In genomic region chr5:122636308-122636707, GRCm38 (mm10) we compare ENCODE assay signal across 19 mouse cellular contexts. TPM values are rescaled to one million over a fixed set of nuclear protein-coding genes. Genes with fewer than 3 reads are reported as not detected.
DNase-seq lines count a peak whose midpoint lies in the region; ATAC-seq and TF ChIP-seq lines count a peak whose summit lies in the region.
"Had no signal": no experiment of that assay in that cellular context is flagged by ENCODE, and none has a peak within 500 bp of the region (broad histone marks: within the 10 kb centered on the region; RNA-seq: fewer than 3 reads in every experiment).

No protein-coding gene starts in this region.

- no peak for TF ChIP-seq POLR2A in CH12.LX (IDR thresholded peaks at IDR 0.05; ENCODE audit: low read depth, low read length)

- TF ChIP-seq RAD21 in CH12.LX (IDR thresholded peaks at IDR 0.05; ENCODE audit: low read depth, low read length): no peak

- ATAC-seq in kidney, embryonic 16.5 days (ENCODE audit: low FRiP score, low TSS enrichment): 0 out of 2 replicates have a peak, but pooled peaks have one; percentile 61
- ATAC-seq: forebrain, embryonic 13.5 days; inflammation-experienced regulatory T-cells, adult 6 months had no signal

- in situ Hi-C loops in CH12.LX (cut with MboI; ENCODE audit: low pct_ligation_motif_present, low pct_unique_long_range_greater_than_20kb, low sequenced_read_pairs): loop anchor here (25.0 kb wide), 1 partner anchor 499 kb away; the partner anchor contains the start of gene Ccdc63

- WGBS in kidney, embryonic 16.5 days: 53% methylated on average over 9 of the region's 9 CpGs

- H3K36me3 ChIP-seq in kidney, embryonic 16.5 days (ENCODE audit: insufficient read depth, low read length): no peaks in the 10 kb centered on the region
- no peaks in the 10 kb centered on the region for H3K36me3 ChIP-seq in CH12.LX (replicated peaks in 1 of 2; ENCODE audit: control insufficient read depth in 1 of 2, insufficient read depth in 1 of 2, low read length in 1 of 2)
- H3K36me3 ChIP-seq: heart, embryonic 15.5 days; midbrain, embryonic 12.5 days had no signal

- no peaks in the 10 kb centered on the region for H3K27me3 ChIP-seq in kidney, embryonic 16.5 days (ENCODE audit: insufficient read depth, low read length)
- H3K27me3 ChIP-seq in CH12.LX (replicated peaks): no peaks in the 10 kb centered on the region
- H3K27me3 ChIP-seq: forebrain, embryonic 13.5 days; heart, embryonic 15.5 days; midbrain, embryonic 12.5 days had no signal

- H3K4me1 ChIP-seq in kidney, embryonic 16.5 days (ENCODE audit: insufficient read depth, low read length): peaks cover 4% of the 10 kb centered on the region; the same call in 1 of the 2 replicates
- H3K4me1 ChIP-seq in CH12.LX (ENCODE audit: control insufficient read depth in 1 of 2, insufficient read depth in 2 of 2): peaks cover 8 to 15% of the 10 kb centered on the region in 2 experiments

- TF ChIP-seq CTCF in CH12.LX (conservative IDR thresholded peaks at IDR 0.05 in 1 of 2, IDR thresholded peaks at IDR 0.05 in 1 of 2; ENCODE audit: low read depth in 2 of 2, low read length in 2 of 2): no peak

- no peak overlapping the region for H3K4me2 ChIP-seq in kidney, embryonic 16.5 days (replicated peaks; ENCODE audit: low read depth, low read length)
- H3K4me2 ChIP-seq in CH12.LX (ENCODE audit: insufficient read depth, low read depth, poor library complexity, severe bottlenecking): no peak overlapping the region

- no peak for DNase-seq in kidney, adult 8-10 months
- DNase-seq in 3T3-L1 (ENCODE audit: low read depth, low spot score) (peak; percentile 75), CH12.LX (ENCODE audit: extremely low read depth) (no peak)
- peak; percentile 26 for DNase-seq in kidney, postnatal 14 days
- no peak for DNase-seq in thymus, postnatal 25 days
- DNase-seq in embryo, embryonic 10.5 days (ENCODE audit: low spot score): no peak
- DNase-seq: cerebellum, adult 8-10 months; gastrocnemius, postnatal 25 days; heart, adult 2 months; layer of hippocampus, postnatal 36 days; thymus, postnatal 36 days had no signal

- H3K27ac ChIP-seq in kidney, embryonic 16.5 days (ENCODE audit: low read length): no peak overlapping the region
- H3K27ac ChIP-seq in CH12.LX (ENCODE audit: insufficient read depth, low read depth): no peak overlapping the region
- H3K27ac ChIP-seq: forebrain, embryonic 13.5 days; heart, adult 2 months; heart, embryonic 15.5 days; liver, embryonic 14.5 days; midbrain, embryonic 12.5 days; stomach, postnatal 0 days had no signal

- no peak for TF ChIP-seq EP300 in CH12.LX (IDR thresholded peaks at IDR 0.05; ENCODE audit: low read length)

- H3K4me3 ChIP-seq in kidney, embryonic 16.5 days (ENCODE audit: low read length): no peak overlapping the region
- no peak overlapping the region for H3K4me3 ChIP-seq in CH12.LX (replicated peaks in 1 of 3; ENCODE audit: low read depth in 2 of 3, low read length in 2 of 3, poor library complexity in 1 of 3)
- H3K4me3 ChIP-seq: erythroblast, embryonic 14.5 days; heart, adult 2 months had no signal

- H3K79me2 ChIP-seq in CH12.LX (replicated peaks; ENCODE audit: control insufficient read depth, extremely low read depth, insufficient read depth, poor library complexity, severe bottlenecking): no peaks in the 10 kb centered on the region

- no peaks in the 10 kb centered on the region for H3K9me3 ChIP-seq in kidney, embryonic 16.5 days (ENCODE audit: low read length)
- H3K9me3 ChIP-seq in CH12.LX (replicated peaks; ENCODE audit: low read length): no peaks in the 10 kb centered on the region
- H3K9me3 ChIP-seq: forebrain, embryonic 13.5 days; heart, embryonic 15.5 days; midbrain, embryonic 12.5 days had no signal

- H3K9ac ChIP-seq in kidney, embryonic 16.5 days (replicated peaks; ENCODE audit: low read length): no peak overlapping the region
- no peak overlapping the region for H3K9ac ChIP-seq in CH12.LX (ENCODE audit: insufficient read depth, low read depth)
- H3K9ac ChIP-seq: forebrain, embryonic 13.5 days; heart, embryonic 15.5 days; liver, embryonic 14.5 days; midbrain, embryonic 12.5 days had no signal

- dilution Hi-C loops in CH12.LX (cut with MboI; ENCODE audit: extremely low pct_ligation_motif_present, extremely low pct_unique_long_range_greater_than_20kb, low sequenced_read_pairs): no loop called here

TF ChIP-seq in CH12.LX, 34 proteins besides CTCF, POLR2A, EP300 and RAD21:
- TF ChIP-seq UBTF (IDR thresholded peaks at IDR 0.05; ENCODE audit: low read depth, low read length): no peak
- peak; percentile 6; the same call in 1 of the 2 replicates for TF ChIP-seq BHLHE40 (IDR thresholded peaks at IDR 0.05; ENCODE audit: low read depth, low read length)

RNA-seq across cellular contexts. Expression of gene P2rx7, which starts 7.4 kb away (rescaled TPM):
- 1.3 and 1.5 TPM in 2 replicates for polyA plus RNA-seq in kidney, embryonic 16.5 days (2015; fragmentation: Nextera tagmentation; extraction: Ambion mirVana)
- total RNA-seq in CH12.LX (2012; rRNA removed): 0.59 and 0.76 TPM in 2 replicates
- 1.4 and 1.5 TPM in 2 replicates for total RNA-seq in CH12.LX (2014; rRNA removed)
- polyA plus RNA-seq in CH12.LX (2012; ENCODE audit: insufficient read length, low read depth): 1.5 and 1.8 TPM in 2 replicates
- polyA plus RNA-seq: erythroblast, embryonic 14.5 days had no signal

RNA-seq across cellular contexts. Expression of gene Ift81, which starts 22.0 kb away (rescaled TPM):
- 33.3 and 39.6 TPM in 2 replicates for polyA plus RNA-seq in kidney, embryonic 16.5 days (2015; fragmentation: Nextera tagmentation; extraction: Ambion mirVana)
- total RNA-seq in CH12.LX (2012; rRNA removed): 3.4 and 5.0 TPM in 2 replicates
- 4.1 and 6.4 TPM in 2 replicates for total RNA-seq in CH12.LX (2014; rRNA removed)
- 3.1 and 3.9 TPM in 2 replicates for polyA plus RNA-seq in CH12.LX (2012; ENCODE audit: insufficient read length, low read depth)
- polyA plus RNA-seq: erythroblast, embryonic 14.5 days had no signal

Comparison
In these comparisons a context has a peak if more than half of its experiments do, and no peak if none do; other contexts are left out.
1. DNase-seq: peak in 3T3-L1 (single experiment) and kidney, postnatal 14 days (single experiment); none in kidney, adult 8-10 months (0 of 2), CH12.LX (single experiment), thymus, postnatal 25 days (single experiment) and embryo, embryonic 10.5 days (single experiment).